Comparison of ENCODE assay signal across 8 mouse cellular contexts in the genomic region with DNA sequence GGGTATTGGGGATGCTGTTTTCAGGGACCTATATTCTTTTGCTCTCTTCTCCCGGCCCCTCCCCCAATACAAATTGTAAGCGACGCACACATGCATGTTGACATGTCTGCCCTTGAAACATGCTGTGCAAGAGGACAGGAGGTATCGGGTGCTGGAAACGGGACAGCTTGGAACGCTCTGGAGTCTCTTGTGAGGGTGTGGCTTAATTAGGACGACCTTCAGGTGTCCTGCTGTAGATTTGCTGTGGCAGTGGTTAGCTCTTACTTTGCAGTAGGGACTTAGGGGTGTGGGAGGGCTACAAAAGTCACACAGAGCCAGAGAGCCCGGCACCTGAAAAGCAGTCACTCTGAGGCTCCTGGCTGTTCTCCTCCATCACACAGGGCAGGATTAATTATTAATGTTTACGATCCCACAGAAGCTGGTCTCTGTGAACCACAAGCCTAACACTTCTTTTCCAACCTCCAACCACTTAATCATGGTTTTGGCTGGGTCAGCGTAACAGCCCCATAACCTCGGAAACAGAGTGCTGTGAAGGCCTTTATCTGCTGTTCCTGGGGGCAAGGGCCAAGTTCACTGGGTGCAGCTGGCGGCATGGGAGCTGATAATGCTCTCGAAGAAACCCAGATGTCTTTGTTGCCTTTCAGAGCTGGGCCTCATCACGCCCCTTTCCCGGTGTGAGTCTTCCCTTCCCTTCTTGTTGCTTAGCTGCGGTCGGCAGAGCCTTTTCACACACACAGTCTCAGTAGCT. TPM values are rescaled to one million over a fixed set of nuclear protein-coding genes. Genes with fewer than 3 reads are reported as not detected.
DNase-seq lines count a peak whose midpoint lies in the region; ATAC-seq lines count a peak whose summit lies in the region.

No protein-coding gene starts in this region.

- intact Hi-C loops in heart, postnatal 14 days (cut with DNase I) = no loop called here

- DNase-seq in ES-CJ7 (ENCODE audit: low read depth, low spot score) (peak; percentile 78), MN1 (ENCODE audit: low spot score) (peak; percentile 66), liver (peak; percentile 76)
- DNase-seq in heart, postnatal 14 days = peak; percentile 25 to 29
- DNase-seq in right cerebral cortex, postnatal 36 days (ENCODE audit: low spot score in 2 of 2) = no peak
- DNase-seq in frontal cortex, adult 2 months (ENCODE audit: extremely low spot score in 1 of 2, low spot score in 1 of 2) = no peak
- DNase-seq in urinary bladder, postnatal 25 days (ENCODE audit: low spot score) = no peak

- ATAC-seq in CD4-positive, CD25-positive, alpha-beta regulatory T cell, adult 4 months = no peak

RNA-seq across cellular contexts. Expression of gene Nek2, which starts 17.9 kb away (rescaled TPM):
- 1 to 10 TPM; 2.6 to 4.1 TPM for total RNA-seq in heart, postnatal 14 days (2021)
- 1 to 10 TPM in 1 of 2 experiments, under 1 TPM in 1; 0.23 to 3.3 TPM for polyA plus RNA-seq in CD4-positive, CD25-positive, alpha-beta regulatory T cell, adult 4 months (2017; shearing (Covaris generic))
- 0.63 and 0.88 TPM in 2 replicates for polyA plus RNA-seq in frontal cortex, adult 2 months (2012; rRNA removed)

Comparison
In these comparisons a context has a peak if more than half of its experiments do, and no peak if none do; other contexts are left out.
1. DNase-seq: peak in ES-CJ7 (single experiment), MN1 (single experiment), heart, postnatal 14 days (2 of 2) and liver (single experiment); none in right cerebral cortex, postnatal 36 days (0 of 2), frontal cortex, adult 2 months (0 of 2) and urinary bladder, postnatal 25 days (single experiment).